Mouse (Mus musculus) testis, adult 2 months (tissue): ENCODE measurements at regions not wholly inside any gene's neighbourhood (a gene's known extent, or its start where the extent isn't known, plus 50 kb on each side); places are given as distances from the start of the nearest gene placed in this dataset.

ENCODE experiments used
- CTCF ChIP-seq: fragments of 200-500 bp; IDR thresholded peaks from 2 replicates; pipeline ENCODE4 v1.5.1; 2012; ENCODE audit warnings: low read depth, mild to moderate bottlenecking, inconsistent platforms, low read length, moderate library complexity; ENCODE audit not compliant: control insufficient read depth, insufficient read depth, insufficient replicate concordance
- POLR2A ChIP-seq: fragments of 200-500 bp; IDR thresholded peaks from 2 replicates; pipeline ENCODE4 v1.6.1; 2012; ENCODE audit warnings: low read depth, mild to moderate bottlenecking, inconsistent platforms, low read length, moderate library complexity; ENCODE audit not compliant: control insufficient read depth

DNA sequence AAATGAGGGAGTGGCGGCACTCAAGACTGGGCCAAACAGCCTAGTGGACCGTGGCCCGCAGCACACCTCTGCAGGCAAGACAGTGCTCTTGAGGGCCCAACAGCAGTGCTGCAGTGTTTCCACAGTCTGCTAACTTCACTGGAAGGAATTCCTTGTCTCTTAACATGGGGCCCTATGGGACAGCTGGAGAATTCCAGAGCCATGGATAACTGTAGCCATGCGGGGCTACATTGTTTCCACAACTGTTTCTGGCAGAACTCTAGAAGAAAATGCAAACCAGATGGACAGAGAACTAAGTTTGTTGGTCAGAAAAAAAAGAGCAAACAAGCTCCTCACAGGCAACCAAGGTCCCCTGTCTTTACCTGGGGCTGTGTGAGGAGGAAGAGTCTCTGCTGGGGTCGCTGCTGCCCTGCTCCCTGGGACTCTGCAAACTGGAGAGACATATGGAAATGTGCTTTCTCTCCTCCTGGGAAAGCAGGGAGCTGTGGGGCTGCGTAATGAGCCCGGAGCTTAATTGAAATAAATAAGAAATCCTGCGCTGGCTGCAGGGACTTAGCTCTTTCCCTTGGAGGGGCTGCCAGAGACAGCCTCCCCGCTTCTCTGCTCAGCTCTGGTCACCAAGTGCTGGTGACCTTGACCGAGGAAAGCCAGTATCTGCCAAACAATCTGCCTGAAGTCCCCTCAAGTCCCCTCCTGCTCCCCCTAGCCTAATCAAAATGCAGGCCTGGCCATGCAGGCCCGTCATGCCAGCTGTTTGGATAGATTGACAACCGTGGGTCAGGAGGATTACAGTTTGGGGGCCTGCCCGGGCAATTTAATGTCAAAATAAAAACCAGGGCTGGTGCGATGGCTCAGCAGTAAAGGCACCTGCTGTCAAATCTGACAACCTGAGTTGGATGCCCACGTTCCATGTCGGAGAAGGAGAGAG lies 167.0 kb downstream of the Rybp start:
- TF ChIP-seq CTCF = no peak
- no peak for TF ChIP-seq POLR2A
